Mouse (Mus musculus) NIH3T3 (cell line): ENCODE results near the gene Kif2c.

Experiments
- DNase-seq: peaks from one replicate; pipeline ENCODE4 v3.0.0-alpha.2; 2012; ENCODE audit warnings: low read depth

The Kif2c gene

DNA sequence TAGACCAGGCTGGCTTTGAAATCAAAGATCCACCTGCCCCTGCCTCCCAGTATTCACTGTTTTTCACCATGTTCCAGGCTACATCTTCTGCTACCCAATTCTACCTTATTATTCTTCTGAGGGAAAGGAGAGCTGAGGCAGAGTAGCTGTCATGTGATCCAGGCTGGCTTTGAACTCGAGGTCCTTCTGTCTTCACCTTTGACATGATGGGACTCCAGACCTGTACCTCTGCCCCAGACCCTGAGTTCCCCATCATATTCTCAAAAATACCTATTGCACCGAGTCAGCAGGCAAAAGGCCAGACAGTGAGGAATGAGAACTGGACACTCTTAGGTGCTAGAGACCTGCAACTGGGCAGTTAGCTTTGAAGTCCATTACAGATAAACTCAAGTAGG lies 47.8 kb downstream of the Kif2c start:
- no peak for DNase-seq

- peak; percentile 99 for DNase-seq
Observed at GRCm38 (mm10) chr4:117133817-117134600, 48.4 kb downstream of the Kif2c start, which contains the start of gene Plk3. Plk3 (minus strand) TSS chr4:117133963.

DNA sequence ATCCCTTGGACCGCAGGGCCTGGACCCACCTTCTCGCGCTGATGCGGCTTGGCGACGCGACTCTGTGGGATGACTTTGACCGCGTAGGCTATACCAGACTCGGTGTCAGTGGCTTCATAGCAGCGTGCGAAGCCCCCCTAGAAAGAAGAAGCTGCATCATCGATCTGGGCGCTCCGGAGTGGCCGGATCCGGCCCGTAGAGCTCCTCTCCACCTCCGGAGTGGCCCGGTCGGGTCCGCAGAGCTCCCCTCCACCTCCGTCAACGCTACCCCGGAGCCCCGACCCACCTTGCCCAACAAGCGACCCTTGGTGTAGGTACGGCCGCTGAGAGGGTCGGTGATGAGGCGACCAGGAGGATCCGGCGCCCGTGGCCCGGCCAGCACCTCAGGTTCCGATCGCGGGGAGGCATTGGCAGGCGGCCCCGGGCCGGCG lies 49.1 kb downstream of the Kif2c start:
- DNase-seq, result peak; percentile 42

- DNase-seq, result no peak
Observed at GRCm38 (mm10) chr4:117132794-117133143, 49.7 kb downstream of the Kif2c start.

GRCm38 (mm10) chr4:117131890-117132793 lies 50.3 kb downstream of the Kif2c start:
- DNase-seq, result no peak

DNA sequence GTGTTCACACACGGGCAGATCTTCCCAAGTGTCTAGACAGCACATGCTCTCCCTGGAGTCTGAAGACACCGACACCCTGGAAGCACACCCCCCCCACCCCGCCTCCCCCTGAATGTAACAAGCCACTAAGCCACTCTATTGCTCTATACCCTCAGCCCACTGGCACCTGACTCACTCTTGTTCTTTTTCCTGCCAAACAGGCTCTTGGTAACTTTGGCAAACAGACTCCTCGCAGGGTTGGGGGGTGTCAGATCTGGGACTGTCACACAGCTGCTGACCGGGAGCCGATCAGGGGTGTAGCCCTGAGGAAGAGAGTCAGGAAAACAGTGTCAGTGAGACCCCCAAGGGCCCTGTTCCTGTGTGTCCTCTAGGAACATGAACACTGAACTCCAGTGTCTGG lies 51.2 kb downstream of the Kif2c start:
- DNase-seq, result no peak

- no peak for DNase-seq
Observed at GRCm38 (mm10) chr4:117130790-117131189, 51.6 kb downstream of the Kif2c start.

DNA sequence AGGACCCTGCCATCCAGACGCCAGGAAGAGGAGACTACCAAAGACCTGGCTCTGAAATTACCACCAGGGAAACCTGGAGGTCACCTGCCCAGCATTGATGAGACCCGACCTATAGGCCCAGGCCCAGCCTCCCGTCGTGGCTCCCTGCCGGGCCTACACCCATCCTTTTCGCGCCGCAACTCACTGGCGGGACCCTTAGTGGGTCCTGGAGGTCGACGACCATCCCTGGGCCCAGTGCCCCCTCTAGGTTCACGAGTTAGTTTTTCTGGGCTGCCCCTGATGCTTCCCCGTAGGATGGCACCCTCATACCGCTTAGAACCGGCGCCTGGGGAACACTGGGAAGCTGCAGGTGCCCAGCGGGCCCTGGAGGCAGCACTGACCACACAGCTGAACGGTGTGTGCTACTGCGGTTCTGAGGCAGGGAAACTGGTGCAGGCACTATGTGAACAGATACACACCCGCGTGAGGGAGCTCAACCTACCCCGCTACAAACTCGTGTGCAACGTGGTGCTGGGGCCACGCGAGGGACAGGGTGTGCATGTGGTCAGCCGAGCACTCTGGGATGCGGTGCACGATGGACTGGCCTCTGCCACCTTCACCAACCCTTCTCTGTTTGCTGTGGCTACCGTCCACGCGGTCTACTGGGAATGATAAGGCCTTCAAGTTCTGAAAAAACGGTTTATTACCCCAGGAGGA lies 54.3 kb downstream of the Kif2c start:
- no peak for DNase-seq

DNA sequence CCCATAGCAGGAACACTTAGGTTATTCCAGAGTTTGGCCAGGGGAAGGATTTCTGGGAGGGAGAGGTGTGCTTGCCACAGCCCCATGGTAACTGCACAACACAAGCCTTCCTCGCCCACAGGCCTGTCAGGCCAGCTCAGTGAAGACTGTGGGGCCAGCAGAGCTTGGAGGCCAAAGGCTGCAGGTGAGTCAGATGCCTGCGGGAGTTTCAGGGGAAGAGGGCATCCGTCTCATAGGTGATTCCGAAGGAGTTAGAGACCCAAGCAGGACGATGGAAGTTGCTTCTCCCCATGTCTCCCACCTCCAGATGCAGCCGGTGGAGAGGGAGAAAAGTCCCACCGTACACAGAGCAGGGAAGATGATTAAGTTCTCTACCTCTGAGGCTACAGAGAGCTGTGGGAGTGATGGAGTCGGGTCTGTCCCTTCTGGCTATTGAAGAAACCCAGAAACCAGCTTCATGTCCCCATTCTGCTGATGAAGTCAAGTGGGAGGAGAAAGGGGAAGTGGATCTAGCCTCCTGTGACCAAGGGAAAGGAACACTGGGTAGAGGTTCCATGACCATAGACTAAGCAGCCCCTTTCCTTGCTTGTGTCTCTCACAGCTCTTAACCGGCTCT lies 55.7 kb downstream of the Kif2c start, which contains the start of gene Tctex1d4:
Tctex1d4 (plus strand) TSS at position 120 of the 616 bp plus-strand sequence.
- peak; percentile 70 for DNase-seq

- DNase-seq, result peak; percentile 97
Observed at GRCm38 (mm10) chr4:117125910-117126674, 56.3 kb downstream of the Kif2c start.

DNA sequence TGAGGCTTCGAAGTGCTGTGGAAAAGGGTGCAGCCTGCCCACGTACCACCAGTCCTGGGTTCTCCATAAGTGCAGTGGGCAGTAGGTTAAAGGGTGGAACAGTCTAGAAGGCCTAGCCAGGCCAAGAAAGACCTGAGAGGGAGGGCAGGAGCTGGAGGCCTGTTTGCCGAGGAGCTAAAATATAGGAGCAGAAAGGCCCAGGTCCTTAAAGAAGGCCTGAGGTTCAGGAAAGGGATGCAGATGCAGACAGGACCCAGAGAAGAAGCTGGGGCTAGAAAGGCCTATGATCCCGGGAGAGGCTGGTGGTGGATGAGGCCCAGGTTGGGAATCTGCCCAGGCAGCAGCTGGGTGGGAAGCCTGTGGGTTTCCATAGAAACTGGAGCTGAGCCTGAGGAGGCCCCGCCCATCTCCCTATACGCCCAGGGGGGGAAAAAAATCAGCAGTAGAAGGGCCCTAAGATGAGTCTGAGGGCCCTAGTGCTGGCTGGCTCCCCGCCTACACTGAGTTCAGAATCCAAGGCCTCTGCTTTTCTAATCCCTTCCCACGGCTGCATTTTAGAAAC lies 57.0 kb downstream of the Kif2c start, which contains the start of gene Btbd19:
Btbd19 (minus strand) TSS at position 378 of the 562 bp plus-strand sequence.
- peak; percentile 98 for DNase-seq

GRCm38 (mm10) chr4:117124518-117125347 lies 57.7 kb downstream of the Kif2c start:
- peak; percentile 76 for DNase-seq

GRCm38 (mm10) chr4:117124218-117124517 lies 58.3 kb downstream of the Kif2c start:
- no peak for DNase-seq

- no peak for DNase-seq
Observed at GRCm38 (mm10) chr4:117123546-117124217, 58.8 kb downstream of the Kif2c start.

- DNase-seq, result no peak
Observed at GRCm38 (mm10) chr4:117122209-117122608, 60.2 kb downstream of the Kif2c start.

GRCm38 (mm10) chr4:117120445-117121414 lies 61.7 kb downstream of the Kif2c start:
- peak; percentile 100 for DNase-seq

DNA sequence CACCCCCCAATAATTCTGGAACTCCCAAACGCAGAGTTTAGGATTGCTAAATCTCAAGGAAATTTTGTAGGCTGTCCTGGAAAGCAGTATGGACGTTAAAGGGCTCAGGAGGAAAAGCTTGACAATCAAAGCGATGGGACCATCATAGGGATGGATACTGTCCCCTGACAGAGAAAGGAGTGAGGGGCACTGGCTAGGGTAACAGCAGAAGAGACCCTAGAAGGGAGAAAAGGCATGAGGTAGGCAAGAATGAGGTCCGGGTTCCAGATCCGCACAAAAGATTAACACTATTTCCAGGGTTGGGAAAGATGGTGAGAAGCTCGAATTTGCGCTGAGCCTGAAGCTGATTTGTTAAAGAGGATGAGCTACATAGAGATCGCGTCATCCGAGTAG lies 62.4 kb downstream of the Kif2c start:
- DNase-seq, result no peak

GRCm38 (mm10) chr4:117119636-117120035 lies 62.8 kb downstream of the Kif2c start:
- no peak for DNase-seq
